Mouse (Mus musculus): ENCODE measurements around the gene Fam71b. TPM values are rescaled to one million over a fixed set of nuclear protein-coding genes. Genes with fewer than 3 reads are reported as not detected.
A peak's percentile ranks its signal among the peaks of the same experiment; 100 is the strongest.

Fam71b gene
- total and polyA plus RNA-seq, 2 experiments from 2014 or later, result not detected

GRCm38 (mm10) chr11:46430123-46430522 is 33.8 kb downstream of the Fam71b start:
- TF ChIP-seq CTCF (IDR thresholded peaks at IDR 0.05), result no peak
- no peaks in the 10 kb centered on the region for H3K36me3 ChIP-seq (ENCODE audit: insufficient read depth, low read length)
- no peaks in the 10 kb centered on the region for H3K4me1 ChIP-seq (ENCODE audit: insufficient read depth, low read length)
- no peaks in the 10 kb centered on the region for H3K27me3 ChIP-seq (ENCODE audit: insufficient read depth, low read length)
- WGBS, result 89% methylated on average over 2 of the region's 2 CpGs
- ATAC-seq (ENCODE audit: low FRiP score) (no peak), DNase-seq (ENCODE audit: low spot score) (no peak)
- H3K9me3 ChIP-seq (ENCODE audit: low read length), result no peaks in the 10 kb centered on the region
- no peak overlapping the region for H3K4me2 ChIP-seq (ENCODE audit: low read depth, low read length, poor library complexity, severe bottlenecking)
- no peak overlapping the region for H3K9ac ChIP-seq (replicated peaks; ENCODE audit: low read length, poor library complexity, severe bottlenecking)
- H3K27ac ChIP-seq (ENCODE audit: low read depth, low read length), result no peak overlapping the region
- no peak overlapping the region for H3K4me3 ChIP-seq (ENCODE audit: low read depth, low read length)

- Histone ChIP-seq H3K4me1 (ENCODE audit: insufficient read depth, low read length) (no peaks in the 10 kb centered on the region), H3K36me3 (ENCODE audit: insufficient read depth, low read length) (no peaks in the 10 kb centered on the region), H3K27ac (ENCODE audit: low read depth, low read length) (no peak overlapping the region), H3K9me3 (ENCODE audit: low read length) (no peaks in the 10 kb centered on the region), H3K27me3 (ENCODE audit: insufficient read depth, low read length) (no peaks in the 10 kb centered on the region), H3K9ac (replicated peaks; ENCODE audit: low read length, poor library complexity, severe bottlenecking) (no peak overlapping the region), H3K4me3 (ENCODE audit: low read depth, low read length) (no peak overlapping the region), H3K4me2 (ENCODE audit: low read depth, low read length, poor library complexity, severe bottlenecking) (no peak overlapping the region)
- ATAC-seq (ENCODE audit: low FRiP score), result peak; percentile 87
- WGBS, result 24% methylated on average over 3 of the region's 3 CpGs
- DNase-seq (ENCODE audit: low spot score), result peak; percentile 93
- peak; percentile 90 for TF ChIP-seq CTCF (IDR thresholded peaks at IDR 0.05)
Observed at GRCm38 (mm10) chr11:46431129-46431528, 34.8 kb downstream of the Fam71b start.

- H3K4me3 ChIP-seq (ENCODE audit: low read depth, low read length), result no peak overlapping the region
- no peak overlapping the region for H3K4me2 ChIP-seq (ENCODE audit: low read depth, low read length, poor library complexity, severe bottlenecking)
- H3K4me1 ChIP-seq (ENCODE audit: insufficient read depth, low read length), result no peaks in the 10 kb centered on the region
- H3K9me3 ChIP-seq (ENCODE audit: low read length), result no peaks in the 10 kb centered on the region
- no peak for TF ChIP-seq CTCF (IDR thresholded peaks at IDR 0.05)
- no peak overlapping the region for H3K9ac ChIP-seq (replicated peaks; ENCODE audit: low read length, poor library complexity, severe bottlenecking)
- H3K36me3 ChIP-seq (ENCODE audit: insufficient read depth, low read length), result no peaks in the 10 kb centered on the region
- no peaks in the 10 kb centered on the region for H3K27me3 ChIP-seq (ENCODE audit: insufficient read depth, low read length)
- no peak for ATAC-seq (ENCODE audit: low FRiP score)
- no peak for DNase-seq (ENCODE audit: low spot score)
- H3K27ac ChIP-seq (ENCODE audit: low read depth, low read length), result no peak overlapping the region
Observed at GRCm38 (mm10) chr11:46435363-46435762, 39.0 kb downstream of the Fam71b start.

GRCm38 (mm10) chr11:46436760-46437458 is 40.5 kb downstream of the Fam71b start, which contains the start of gene Med7:
TSS of gene Med7 (plus strand) at chr11:46436925.
- Histone ChIP-seq H3K9ac (replicated peaks; ENCODE audit: low read length, poor library complexity, severe bottlenecking) (peak within 1 kb of the TSS; percentile 95), H3K27ac (ENCODE audit: low read depth, low read length) (peak within 1 kb of the TSS; percentile 86), H3K4me3 (ENCODE audit: low read depth, low read length) (peak within 1 kb of the TSS; percentile 88), H3K27me3 (ENCODE audit: insufficient read depth, low read length) (no peaks in the 10 kb centered on the region), H3K36me3 (ENCODE audit: insufficient read depth, low read length) (no peaks in the 10 kb centered on the region), H3K9me3 (ENCODE audit: low read length) (no peaks in the 10 kb centered on the region), H3K4me1 (ENCODE audit: insufficient read depth, low read length) (no peaks in the 10 kb centered on the region), H3K4me2 (ENCODE audit: low read depth, low read length, poor library complexity, severe bottlenecking) (peak within 1 kb of the TSS; percentile 88)
- 0% methylated on average over 47 of the region's 59 CpGs for WGBS
- no peak for TF ChIP-seq CTCF (IDR thresholded peaks at IDR 0.05)
- DNase-seq (ENCODE audit: low spot score) (peak; percentile 99), ATAC-seq (ENCODE audit: low FRiP score) (peak; percentile 100)

GRCm38 (mm10) chr11:46437459-46438000 is 41.2 kb downstream of the Fam71b start:
- H3K27ac ChIP-seq (ENCODE audit: low read depth, low read length), result peak overlapping the region; percentile 86
- H3K9ac ChIP-seq (replicated peaks; ENCODE audit: low read length, poor library complexity, severe bottlenecking), result peak overlapping the region; percentile 95
- WGBS, result 2% methylated on average over 23 of the region's 23 CpGs

GRCm38 (mm10) chr11:46439005-46439543 is 42.7 kb downstream of the Fam71b start:
- H3K4me1 ChIP-seq (ENCODE audit: insufficient read depth, low read length), result no peaks in the 10 kb centered on the region
- ATAC-seq (ENCODE audit: low FRiP score), result no peak
- TF ChIP-seq CTCF (IDR thresholded peaks at IDR 0.05), result no peak
- no peaks in the 10 kb centered on the region for H3K36me3 ChIP-seq (ENCODE audit: insufficient read depth, low read length)
- 92% methylated on average over 5 of the region's 5 CpGs for WGBS
- H3K9me3 ChIP-seq (ENCODE audit: low read length), result no peaks in the 10 kb centered on the region
- no peak for DNase-seq (ENCODE audit: low spot score)
- H3K27me3 ChIP-seq (ENCODE audit: insufficient read depth, low read length), result no peaks in the 10 kb centered on the region
- H3K9ac ChIP-seq (replicated peaks; ENCODE audit: low read length, poor library complexity, severe bottlenecking), result no peak overlapping the region
- H3K4me2 ChIP-seq (ENCODE audit: low read depth, low read length, poor library complexity, severe bottlenecking), result no peak overlapping the region
- H3K27ac ChIP-seq (ENCODE audit: low read depth, low read length), result no peak overlapping the region
- no peak overlapping the region for H3K4me3 ChIP-seq (ENCODE audit: low read depth, low read length)

More at GRCm38 (mm10) chr11:46437459-46438000, 41.2 kb downstream of the Fam71b start:
- Histone ChIP-seq H3K4me2 (ENCODE audit: low read depth, low read length, poor library complexity, severe bottlenecking) (peak overlapping the region; percentile 88), H3K4me3 (ENCODE audit: low read depth, low read length) (peak overlapping the region; percentile 88), H3K9me3 (ENCODE audit: low read length) (no peaks in the 10 kb centered on the region), H3K36me3 (ENCODE audit: insufficient read depth, low read length) (no peaks in the 10 kb centered on the region), H3K4me1 (ENCODE audit: insufficient read depth, low read length) (no peaks in the 10 kb centered on the region), H3K27me3 (ENCODE audit: insufficient read depth, low read length) (no peaks in the 10 kb centered on the region)
- no peak for TF ChIP-seq CTCF (IDR thresholded peaks at IDR 0.05)
- ATAC-seq (ENCODE audit: low FRiP score), result no peak
- DNase-seq (ENCODE audit: low spot score), result peak; percentile 26

All from midbrain, postnatal 0 days (tissue).